Mouse (Mus musculus) embryo, embryonic 10 days (tissue): ENCODE measurements around the gene Mbd3.

Source experiments
- DNase-seq: peaks from one replicate; pipeline ENCODE4 v3.0.0-alpha.2; 2015; ENCODE audit warnings: low spot score

Gene Mbd3

DNA sequence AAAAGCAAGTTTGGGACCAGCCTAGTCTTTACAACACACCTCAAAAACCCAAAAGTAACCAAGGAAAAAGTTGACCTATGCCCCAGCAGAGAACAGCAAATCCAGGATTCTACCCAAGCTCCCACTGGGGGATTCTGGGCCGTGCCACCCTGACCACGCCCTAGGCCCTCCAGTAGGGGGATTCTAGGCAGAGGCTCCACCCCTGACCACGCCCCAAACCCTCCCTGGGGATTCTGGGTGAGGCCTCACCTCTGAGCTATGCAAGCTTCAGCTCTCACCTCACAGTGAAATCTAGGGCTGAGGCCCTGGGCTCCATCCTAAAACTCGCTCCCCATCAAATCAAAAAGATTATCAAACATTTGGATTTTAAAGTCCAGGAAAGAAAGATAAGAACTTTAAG lies 24.2 kb upstream of the Mbd3 start:
- no peak for DNase-seq

DNA sequence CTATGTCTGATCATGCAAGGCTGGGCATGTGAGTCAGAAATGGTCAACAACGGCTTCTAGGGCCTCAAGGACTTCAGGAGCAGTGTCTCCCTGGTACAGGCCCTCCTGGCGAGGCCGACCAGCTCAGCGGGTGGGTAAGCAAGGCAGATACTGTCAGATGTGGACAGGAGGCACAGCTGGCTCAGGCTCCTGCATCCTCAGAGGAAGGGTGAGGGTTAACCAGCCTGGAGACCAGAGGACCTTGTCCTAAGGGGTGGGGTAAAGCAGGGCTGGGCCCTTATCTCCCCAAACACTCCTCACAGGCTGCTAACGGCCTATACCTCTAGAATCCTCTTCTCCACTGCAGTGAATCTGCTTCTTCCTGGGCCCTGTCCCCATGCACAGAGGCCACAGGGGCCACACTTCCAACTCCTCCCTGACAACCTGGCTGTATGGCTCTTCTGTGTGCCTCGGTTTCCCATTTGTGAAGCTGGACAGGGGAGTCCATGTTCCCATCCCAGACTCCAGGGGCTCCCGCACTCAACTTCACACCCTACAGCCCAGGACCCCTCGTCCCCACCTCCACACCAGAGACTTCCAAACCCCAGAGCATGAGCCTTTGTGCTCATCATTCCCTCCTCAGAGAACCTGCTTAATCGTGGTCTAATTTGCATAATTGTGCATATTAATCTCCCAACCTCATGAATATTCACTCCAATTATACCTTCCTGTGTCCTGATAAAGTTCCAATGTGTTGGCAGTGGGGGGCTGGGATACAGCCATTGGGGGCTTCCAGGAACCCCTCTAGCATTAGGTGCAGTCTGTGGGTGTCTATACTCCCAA lies 22.5 kb upstream of the Mbd3 start:
- no peak for DNase-seq

DNA sequence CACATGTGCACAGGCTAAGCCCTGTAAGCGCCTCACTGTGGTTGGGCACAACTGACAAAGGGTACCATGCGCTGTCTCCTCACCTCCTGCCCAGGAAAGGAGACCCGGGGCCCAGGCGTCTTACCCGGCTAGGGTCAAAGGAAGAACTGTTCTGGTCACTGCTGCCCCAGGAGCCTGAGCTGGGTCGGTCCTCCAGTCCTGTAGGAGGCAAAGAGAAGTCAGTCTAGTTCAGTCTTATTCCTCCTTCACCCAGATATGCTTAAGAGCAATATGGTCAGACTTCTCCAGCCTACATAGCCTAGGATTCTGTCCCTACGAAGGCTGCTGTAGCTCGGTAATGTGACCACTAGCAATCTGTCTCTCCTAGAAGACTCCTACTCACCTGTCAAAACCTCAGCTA lies 21.9 kb upstream of the Mbd3 start:
- DNase-seq, result no peak

DNA sequence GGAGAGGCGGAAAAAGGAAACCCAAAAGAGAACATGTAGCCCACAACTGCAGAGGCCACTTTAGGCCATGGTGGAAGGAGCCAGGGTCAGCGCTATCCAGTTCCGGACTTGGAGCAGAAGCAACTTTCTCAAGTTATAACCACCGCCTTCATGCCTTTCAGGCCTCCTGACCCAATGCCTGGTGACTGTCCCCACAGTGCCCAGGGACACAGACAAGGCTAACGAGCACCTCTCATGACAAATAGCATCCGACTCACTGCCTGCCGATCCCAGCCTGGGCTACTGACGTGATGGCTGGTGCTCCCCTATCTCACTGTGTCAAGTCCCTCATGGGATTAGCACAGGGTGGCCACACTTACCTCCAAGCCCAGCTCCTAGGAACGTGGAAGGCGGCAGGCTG lies 21.4 kb upstream of the Mbd3 start:
- no peak for DNase-seq

DNA sequence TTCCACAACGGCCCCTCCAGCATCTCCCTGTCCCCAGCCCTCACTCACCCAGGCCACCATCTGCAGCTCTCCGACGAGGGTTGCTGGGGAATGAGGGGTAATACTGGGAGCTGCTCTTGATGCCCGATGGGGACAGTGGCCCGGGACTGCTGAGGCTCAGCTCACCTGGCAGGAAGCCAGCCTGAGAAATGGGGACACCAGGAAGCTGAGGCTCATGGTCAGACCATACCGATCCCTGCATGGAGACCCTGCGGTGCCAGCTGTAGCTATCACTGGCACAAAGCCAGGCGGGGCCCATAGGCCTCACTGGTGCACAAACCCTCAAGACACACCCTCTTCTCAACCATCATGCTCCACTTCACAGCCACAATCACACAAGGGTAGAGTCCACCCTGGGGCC lies 20.1 kb upstream of the Mbd3 start:
- DNase-seq, result no peak

DNA sequence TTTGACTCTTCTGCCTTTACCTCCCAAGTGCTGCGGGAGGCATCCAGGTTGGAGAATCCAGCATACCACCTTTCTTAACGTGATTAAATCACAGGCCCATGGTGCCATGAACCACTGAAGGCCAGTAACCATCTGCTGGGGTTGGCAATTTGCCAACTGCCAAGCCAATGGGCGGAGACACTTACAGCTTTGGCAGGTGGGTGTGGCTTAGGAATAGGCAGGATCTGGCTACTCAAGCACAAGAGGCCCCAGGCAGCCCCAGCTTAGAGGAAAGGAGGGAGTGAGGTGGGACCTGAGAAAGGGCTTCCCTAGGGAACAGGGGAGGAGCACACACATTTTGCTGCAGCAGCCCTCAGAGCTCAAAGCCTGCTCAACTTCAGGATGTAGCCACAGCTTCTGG lies 19.0 kb upstream of the Mbd3 start:
- no peak for DNase-seq

DNA sequence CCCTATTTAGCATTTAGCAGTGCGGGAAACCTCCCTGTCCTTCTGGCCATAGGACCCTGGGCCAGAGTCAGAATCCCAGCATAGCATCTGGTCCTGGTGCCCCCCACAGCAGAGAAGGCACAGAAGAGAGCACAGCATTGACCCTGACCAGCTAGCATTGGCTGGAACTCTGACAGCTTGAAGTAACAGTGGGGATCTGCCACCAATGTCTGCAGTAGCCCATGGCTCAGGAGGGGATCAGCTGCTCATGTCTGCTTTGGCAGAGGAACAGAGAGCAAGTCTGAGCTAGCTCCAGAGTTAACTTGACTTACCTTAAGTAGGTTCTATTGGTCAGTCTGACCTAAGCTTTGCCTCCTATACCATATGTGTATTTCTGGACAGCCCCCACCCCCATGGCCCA lies 18.5 kb upstream of the Mbd3 start:
- DNase-seq, result no peak

DNA sequence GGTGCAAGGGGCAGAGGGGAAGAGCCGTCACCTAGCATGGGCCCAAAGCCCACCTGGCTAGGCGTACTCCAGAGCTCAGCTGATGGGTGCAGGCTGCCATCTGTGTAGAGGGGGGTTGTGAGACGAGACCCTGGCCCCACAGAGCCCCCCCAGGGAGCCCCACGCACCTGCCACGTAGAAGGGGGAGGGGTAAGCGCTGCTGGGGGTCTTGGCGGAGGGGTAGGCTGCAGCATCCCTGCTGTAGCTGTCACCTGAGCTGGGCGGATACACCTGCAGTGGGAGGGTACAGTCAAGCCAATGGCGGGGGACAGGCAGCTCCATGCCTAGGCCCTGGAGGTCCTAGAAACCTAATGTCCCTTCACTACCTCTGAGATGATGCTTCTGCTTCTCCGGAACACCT lies 18.0 kb upstream of the Mbd3 start:
- no peak for DNase-seq

DNA sequence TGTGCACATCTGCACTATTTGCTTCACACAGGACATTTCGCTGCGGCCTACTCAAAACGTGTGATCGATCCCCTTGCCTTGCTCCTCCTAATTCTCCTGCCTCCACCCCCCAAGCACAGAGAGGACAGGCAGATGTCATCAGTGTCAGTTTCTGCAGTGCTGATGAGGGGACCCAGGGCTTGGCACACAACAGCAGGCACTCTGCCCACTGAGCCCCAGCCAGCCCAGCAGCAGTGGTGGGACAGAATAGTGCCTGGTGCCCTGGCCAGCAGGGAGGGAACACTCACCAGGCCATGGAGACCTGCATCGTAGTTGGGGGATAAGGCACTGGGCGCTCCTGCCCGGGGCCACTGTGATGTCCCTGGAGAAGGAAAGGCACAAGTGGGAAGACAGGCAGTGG lies 16.2 kb upstream of the Mbd3 start:
- no peak for DNase-seq

DNA sequence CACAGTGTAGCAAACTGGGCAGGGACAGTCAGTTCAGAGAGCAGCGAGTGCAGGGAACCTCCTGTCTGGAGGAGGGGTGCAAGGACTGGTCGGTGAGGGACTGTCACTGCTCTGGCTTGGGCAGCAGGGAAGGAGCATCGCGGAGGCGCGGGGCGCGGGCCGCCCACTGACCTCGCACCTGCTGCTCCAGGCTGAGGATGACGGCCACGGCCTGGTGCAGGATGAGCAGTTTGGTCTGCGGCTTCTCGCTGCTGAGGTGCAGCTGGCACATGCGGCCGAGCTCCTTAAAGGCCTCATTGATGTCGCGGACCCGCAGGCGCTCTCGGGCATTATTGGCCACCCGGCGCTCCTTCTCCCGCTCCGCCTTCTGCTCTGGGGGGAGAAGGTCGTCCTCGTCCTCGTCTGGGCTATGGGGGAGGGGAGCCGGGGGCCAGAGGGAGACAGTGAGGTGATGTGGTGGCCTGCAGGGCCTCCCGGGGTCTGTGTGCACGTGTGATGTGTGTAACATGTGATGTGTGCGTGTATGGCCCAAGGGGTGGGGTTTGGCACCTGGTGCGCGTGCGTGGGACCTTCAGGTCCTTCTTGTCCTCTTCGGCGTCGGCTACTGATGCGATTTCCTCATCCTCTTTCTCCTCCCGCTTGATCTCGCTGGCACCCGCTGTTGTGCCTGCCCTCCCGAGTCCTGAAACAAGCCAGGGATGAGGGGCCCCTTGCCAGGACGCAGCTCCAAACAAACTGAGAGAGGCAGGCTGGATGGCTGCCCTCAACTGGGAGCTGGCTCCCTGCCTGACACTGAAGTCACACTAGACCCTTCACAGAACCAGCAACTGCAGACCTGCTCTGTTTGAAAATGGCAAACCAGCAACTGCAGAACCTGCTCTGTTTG lies 13.5 kb upstream of the Mbd3 start:
- no peak for DNase-seq

DNA sequence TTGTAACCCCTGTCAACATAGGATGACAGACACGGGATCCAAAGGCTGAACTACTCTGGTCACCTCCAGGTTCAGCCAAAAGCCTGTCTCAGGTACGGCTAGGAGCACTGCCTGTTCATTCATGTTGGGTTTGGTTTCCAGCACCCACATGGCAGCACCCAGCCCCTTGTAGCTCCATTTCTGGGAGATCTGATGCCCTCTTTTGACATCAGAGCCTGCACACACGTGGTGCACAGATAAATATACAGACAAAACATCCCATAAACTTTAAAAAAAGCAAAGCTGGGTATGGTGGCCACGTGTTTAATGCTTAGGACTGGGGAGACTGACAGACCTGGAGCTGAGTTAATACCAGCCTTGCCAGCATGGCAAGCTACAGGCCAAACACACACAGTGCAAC lies 8.6 kb upstream of the Mbd3 start:
- no peak for DNase-seq

DNA sequence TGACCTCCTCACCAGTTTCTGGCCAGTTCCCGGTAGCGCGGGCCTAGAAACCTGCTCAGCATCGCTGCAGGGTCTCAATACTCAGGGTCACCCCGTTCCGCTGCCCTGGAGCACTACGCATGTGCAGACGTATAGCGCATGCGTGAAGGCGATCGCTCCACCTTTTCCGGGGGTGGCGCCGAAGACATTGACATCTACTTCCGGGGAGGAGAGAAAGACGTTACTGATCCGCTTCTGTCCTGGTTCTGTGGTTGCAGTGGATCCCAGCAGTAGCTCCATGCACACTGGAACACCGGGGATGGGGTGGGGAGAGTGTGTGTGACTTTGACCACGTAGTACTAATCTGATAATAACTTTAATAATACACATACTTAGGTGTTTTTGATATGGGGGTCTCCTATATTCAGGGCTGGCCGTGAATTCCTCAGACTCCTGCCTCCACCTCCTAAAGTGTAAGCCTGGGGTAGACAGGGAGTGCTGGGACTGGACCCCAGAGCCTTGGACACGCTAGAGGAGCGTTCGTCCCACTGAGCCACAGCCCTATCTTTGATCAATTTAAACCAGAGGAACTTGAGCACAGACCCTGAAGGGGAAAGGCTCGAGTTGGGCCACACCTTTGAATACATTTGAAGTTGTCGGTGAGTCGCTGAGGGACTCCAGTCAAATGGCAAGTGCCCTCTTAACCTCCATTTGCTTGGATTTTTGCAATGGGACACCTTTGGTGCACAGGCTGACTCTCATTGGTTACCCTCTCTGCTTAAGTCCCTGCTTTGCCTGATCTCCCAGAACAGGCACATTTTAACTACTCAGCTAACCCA lies 7.5 kb upstream of the Mbd3 start, which contains the start of gene Uqcr11:
TSS of gene Uqcr11 (minus strand) at position 147 of the 818 bp plus-strand sequence.
- peak; percentile 98 for DNase-seq

DNA sequence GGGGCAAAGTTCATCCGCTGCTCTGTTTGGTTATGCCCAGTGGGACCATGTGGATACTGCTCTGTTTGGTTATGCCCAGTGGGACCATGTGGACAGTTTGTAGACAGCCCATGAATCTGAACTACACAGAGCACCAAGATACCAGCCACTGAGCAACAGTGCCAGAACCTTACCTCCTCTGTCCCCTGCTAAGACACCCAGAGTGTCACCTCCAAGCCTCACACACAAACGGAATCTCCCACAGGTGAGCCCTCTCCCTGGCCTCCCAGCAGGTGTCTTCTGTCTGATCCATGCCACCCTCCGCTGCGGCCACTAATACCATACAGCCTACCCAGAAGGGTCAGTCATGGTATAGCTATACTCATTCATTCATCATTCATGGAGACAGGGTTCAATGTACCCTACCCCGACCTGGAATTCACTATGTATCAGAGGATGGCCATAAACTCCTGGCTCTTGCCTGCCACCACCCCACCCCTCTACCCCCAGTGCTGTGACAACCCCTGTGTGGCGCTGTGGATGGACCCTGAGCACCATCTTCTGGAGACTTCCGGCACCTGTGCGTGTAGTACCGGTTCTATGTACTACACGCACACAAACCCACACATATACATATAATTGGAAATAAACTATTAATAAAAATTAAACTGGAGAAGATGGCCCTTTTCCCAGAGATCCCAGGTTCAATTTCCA lies 6.3 kb upstream of the Mbd3 start:
- DNase-seq, result no peak

DNA sequence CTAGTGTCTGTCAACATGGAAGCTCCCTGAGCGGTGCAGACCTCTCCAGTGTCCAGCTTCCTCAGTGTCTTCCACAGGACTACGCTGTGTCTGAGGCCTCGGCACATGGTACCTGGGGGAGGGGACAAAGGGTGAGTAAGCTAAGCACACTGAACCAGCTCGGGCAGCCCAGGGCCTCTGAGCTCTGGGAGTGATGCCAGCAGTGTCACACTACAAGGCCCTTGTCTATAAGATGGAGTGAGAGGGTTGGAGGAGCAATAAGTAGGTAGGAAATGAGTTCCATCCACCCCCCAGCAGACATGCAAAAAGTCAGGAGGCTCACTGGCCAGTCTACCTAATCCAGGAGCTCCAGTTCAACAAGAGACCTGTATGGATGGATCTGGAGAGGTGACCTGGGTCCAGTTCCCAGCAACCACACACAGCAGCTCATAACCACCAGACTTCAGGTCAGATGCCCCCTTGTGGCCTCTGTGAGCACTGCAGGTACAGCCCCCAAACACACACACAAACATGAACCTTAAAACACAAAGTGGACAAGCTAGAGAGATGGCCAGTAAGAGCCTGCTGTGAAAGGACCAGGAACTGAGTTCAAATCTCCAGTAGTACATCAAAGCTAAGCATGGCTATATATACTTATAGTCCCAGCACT lies 3.8 kb upstream of the Mbd3 start:
- DNase-seq, result no peak

DNA sequence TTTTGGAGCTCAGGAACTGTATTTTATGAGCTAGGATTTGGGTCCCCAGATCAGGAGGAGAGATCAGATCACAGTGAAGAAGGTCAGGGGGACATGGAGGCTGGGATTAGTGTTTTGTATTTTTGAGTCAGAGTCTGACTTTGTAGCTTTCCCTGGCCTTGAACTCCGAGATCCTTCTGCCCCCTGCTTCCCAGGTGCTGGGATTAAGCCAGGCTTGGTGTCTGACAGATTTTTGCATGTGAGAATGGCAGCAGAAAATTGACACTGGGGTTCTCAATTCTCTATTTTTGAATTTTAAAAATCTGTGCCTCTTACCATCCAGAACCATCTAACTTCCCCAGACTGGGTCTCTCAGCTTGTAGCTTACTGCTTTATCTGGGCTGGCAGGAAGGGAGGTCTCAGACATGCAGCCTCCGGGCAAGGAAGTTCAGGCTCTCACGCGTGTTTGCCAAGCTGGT lies 1.4 kb upstream of the Mbd3 start:
- DNase-seq, result no peak

DNA sequence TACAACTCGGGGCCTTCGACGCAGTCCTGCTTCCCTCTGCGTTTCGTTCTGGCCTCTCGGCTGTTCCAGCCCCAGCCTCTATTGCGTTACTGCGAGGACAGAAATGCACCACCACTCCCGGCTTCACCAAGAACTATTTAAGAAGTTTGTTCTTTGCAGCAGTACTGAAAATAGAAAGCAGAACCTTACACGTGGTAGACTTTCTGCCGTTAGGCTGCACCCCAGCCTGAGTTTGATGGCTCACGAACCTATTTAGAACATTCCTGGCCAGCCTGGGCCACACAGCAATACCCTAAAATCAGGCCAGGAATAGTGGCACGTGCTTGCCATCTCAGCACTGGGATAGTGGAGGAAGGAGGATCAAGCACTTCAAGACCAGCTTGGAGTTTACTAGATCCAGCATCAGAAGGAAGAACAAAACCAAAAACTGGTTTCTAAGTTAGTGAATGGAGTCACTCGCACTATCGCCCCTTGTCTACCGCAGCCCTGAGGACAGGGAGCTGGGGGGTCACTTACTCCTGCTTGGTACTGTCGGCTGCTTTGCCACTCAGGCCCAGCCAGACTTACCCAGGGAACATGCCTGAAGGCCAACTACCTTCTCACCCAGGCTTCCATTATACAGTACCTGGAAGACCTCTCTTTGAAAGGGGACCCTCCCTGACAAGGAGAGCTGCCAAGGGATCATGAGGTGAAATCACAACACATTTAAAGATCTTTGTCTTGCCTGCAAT lies 788 bp upstream of the Mbd3 start:
- DNase-seq, result no peak

DNA sequence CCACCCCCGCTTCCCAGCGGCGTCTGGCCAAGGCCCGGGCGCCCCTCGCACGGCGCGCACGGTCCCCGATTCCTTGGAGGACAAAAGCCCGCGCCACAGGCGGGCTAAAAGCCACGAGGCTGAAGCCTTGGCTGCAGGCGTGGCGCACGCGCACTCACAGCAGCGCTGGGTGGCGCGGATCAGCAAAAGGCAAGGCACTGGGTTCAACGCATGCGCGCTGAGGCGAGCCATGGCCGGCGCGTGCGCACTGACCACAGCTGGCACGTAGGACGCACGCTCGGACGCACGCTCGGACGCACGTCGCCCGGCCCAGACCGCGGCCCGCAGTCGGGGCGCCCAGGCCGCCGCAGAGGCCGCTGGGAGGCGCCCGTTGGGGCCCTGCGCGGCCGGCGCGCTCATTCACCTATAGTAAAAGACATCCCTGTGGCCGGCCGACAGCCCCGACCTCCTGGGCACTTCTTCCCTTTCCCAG lies 595 bp downstream of the Mbd3 start:
- peak; percentile 100 for DNase-seq

DNA sequence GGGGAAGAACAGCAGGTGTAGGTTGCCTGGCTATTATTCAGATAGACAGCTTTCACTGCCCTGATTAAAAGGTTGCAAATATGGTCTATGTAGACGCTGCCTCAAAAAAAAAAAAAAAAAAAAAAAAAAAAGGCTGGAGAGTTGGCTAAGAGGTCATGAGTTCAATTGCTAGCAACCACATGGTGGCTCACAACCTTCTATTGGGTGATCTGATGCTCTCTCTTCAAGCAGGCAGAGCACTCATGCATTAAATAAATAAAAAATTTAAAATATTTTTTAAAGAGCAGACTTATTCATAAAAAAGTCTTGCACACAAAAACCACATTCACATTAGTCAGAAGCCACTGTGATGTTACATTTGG lies 1.2 kb downstream of the Mbd3 start:
- peak; percentile 51 for DNase-seq

DNA sequence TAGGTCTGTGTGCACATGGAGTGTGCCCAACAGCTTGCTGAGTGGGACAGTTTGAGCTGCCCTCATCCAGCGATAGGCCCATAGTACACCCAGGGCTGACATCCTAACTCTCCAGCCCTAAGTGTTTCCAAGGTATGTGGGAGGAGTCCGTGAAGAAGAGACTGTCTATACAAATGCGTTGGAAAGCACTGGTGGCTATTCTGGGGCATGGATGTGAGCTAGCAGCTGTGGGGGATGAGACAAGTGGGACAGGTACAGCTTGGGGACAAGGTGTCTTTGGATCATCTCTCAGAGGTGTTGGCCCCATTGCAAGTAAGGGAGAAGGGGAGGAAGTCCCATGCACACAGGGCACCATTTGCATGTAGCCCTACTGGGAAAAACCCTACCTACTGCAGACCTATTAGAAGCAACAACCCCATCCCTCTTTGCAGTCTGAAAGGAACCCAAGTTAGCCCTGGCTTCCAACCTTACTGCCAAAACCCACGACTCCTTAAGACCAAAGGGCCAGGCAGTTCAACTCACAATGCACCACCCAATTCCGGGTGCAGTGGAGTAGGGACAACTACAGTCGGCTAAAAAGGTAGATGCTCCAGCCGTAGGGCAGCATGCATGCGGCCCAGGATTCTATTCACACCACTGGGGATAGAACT lies 1.7 kb downstream of the Mbd3 start:
- no peak for DNase-seq
